Mouse (Mus musculus): ENCODE measurements around the gene Fcer1a. TPM values are rescaled to one million over a fixed set of nuclear protein-coding genes. Genes with fewer than 3 reads are reported as not detected.
"Not testable (repeated sequence)": the region's sequence is repeated elsewhere in the genome, so short reads cannot be mapped to it uniquely, and the experiment has no call there.

Gene Fcer1a
- polyA plus RNA-seq (2014; fragmentation: Nextera tagmentation; extraction: Ambion mirVana), result not detected in 2 replicates

- Histone ChIP-seq H3K4me1 (ENCODE audit: control insufficient read depth, insufficient read depth, low read length) (no peaks in the 10 kb centered on the region), H3K36me3 (ENCODE audit: control insufficient read depth, insufficient read depth, low read length) (no peaks in the 10 kb centered on the region), H3K4me3 (ENCODE audit: low read depth, low read length) (no peak within 1 kb of the TSS), H3K9me3 (ENCODE audit: control insufficient read depth, low read depth, low read length) (no peaks in the 10 kb centered on the region), H3K9ac (replicated peaks; ENCODE audit: low read depth, low read length) (no peak within 1 kb of the TSS), H3K27me3 (ENCODE audit: control insufficient read depth, insufficient read depth, low read length) (no peaks in the 10 kb centered on the region), H3K4me2 (replicated peaks; ENCODE audit: low read depth, low read length) (no peak within 1 kb of the TSS), H3K27ac (ENCODE audit: low read length) (no peak within 1 kb of the TSS)
- WGBS, result 93% methylated on average over 2 of the region's 2 CpGs
- no peak for ATAC-seq (ENCODE audit: insufficient number of reproducible peaks, insufficient read depth, low FRiP score, low read depth)
Observed at GRCm38 (mm10) chr1:173227081-173227480, at the start of gene Fcer1a. Fcer1a (minus strand) TSS chr1:173227214.

- no peak within 1 kb of the TSS for H3K4me2 ChIP-seq (replicated peaks; ENCODE audit: low read depth, low read length)
- H3K9me3 ChIP-seq (ENCODE audit: control insufficient read depth, low read depth, low read length), result no peaks in the 10 kb centered on the region
- H3K27me3 ChIP-seq (ENCODE audit: control insufficient read depth, insufficient read depth, low read length), result no peaks in the 10 kb centered on the region
- no peaks in the 10 kb centered on the region for H3K36me3 ChIP-seq (ENCODE audit: control insufficient read depth, insufficient read depth, low read length)
- H3K4me1 ChIP-seq (ENCODE audit: control insufficient read depth, insufficient read depth, low read length), result no peaks in the 10 kb centered on the region
- H3K9ac ChIP-seq (replicated peaks; ENCODE audit: low read depth, low read length), result no peak within 1 kb of the TSS
- no peak for ATAC-seq (ENCODE audit: insufficient number of reproducible peaks, insufficient read depth, low FRiP score, low read depth)
- H3K27ac ChIP-seq (ENCODE audit: low read length), result no peak within 1 kb of the TSS
- no peak within 1 kb of the TSS for H3K4me3 ChIP-seq (ENCODE audit: low read depth, low read length)
Observed at GRCm38 (mm10) chr1:173265701-173266100, 38.7 kb upstream of the Fcer1a start, which contains the start of gene Olfr418. Olfr418 (plus strand) TSS chr1:173266001.

DNA sequence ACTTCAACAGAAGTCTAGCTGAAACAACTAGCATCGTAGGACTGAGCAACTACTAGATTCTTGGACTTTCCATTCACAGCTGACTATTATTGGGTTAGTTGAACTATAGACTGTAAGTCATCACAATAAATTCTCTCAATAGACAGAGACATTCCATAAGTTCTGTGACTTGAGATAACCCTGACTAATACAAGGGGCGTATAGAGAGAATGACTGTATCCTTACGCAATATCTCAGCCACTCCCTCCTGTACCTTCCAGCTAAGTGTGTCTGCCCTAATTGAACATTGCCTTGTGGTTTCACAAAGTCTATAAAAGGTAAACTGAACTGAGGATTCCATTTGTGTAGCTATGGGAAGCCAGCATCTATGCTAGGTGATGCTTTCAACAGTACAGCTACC is 22.9 kb upstream of the Fcer1a start:
- no peak overlapping the region for H3K27ac ChIP-seq (ENCODE audit: low read length)
- ATAC-seq (ENCODE audit: insufficient number of reproducible peaks, insufficient read depth, low FRiP score, low read depth), result no peak
- no peaks in the 10 kb centered on the region for H3K9me3 ChIP-seq (ENCODE audit: control insufficient read depth, low read depth, low read length)
- H3K4me3 ChIP-seq (ENCODE audit: low read depth, low read length), result no peak overlapping the region
- no peak overlapping the region for H3K4me2 ChIP-seq (replicated peaks; ENCODE audit: low read depth, low read length)
- H3K36me3 ChIP-seq (ENCODE audit: control insufficient read depth, insufficient read depth, low read length), result no peaks in the 10 kb centered on the region
- H3K9ac ChIP-seq (replicated peaks; ENCODE audit: low read depth, low read length), result no peak overlapping the region
- H3K27me3 ChIP-seq (ENCODE audit: control insufficient read depth, insufficient read depth, low read length), result no peaks in the 10 kb centered on the region
- H3K4me1 ChIP-seq (ENCODE audit: control insufficient read depth, insufficient read depth, low read length), result no peaks in the 10 kb centered on the region
- WGBS, result 88% methylated on average over 3 of the region's 3 CpGs

DNA sequence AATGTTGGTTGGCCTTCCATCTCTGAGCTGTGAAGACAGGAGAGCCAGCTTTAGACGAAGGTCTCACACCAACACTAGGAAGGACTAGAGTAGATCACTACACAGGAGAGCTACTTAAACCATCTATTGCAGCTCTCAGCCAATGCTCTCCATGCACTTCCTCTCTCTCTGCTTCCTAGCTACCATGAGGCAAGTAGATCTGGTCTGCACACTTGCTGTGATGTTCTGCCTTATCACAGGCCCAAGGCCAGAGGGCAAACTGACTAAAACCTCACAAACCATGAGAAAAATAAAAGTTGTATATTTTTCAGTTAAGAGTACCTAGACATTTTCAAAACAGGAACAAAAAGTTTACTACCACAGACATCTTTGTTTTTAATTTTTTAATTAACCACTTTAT is 10.0 kb upstream of the Fcer1a start:
- not testable (repeated sequence) for H3K4me3 ChIP-seq (ENCODE audit: low read depth, low read length); H3K36me3 ChIP-seq (ENCODE audit: control insufficient read depth, insufficient read depth, low read length); H3K27ac ChIP-seq (ENCODE audit: low read length); H3K9ac ChIP-seq (replicated peaks; ENCODE audit: low read depth, low read length); H3K27me3 ChIP-seq (ENCODE audit: control insufficient read depth, insufficient read depth, low read length); H3K4me2 ChIP-seq (replicated peaks; ENCODE audit: low read depth, low read length); ATAC-seq (ENCODE audit: insufficient number of reproducible peaks, insufficient read depth, low FRiP score, low read depth); H3K9me3 ChIP-seq (ENCODE audit: control insufficient read depth, low read depth, low read length); H3K4me1 ChIP-seq (ENCODE audit: control insufficient read depth, insufficient read depth, low read length)
- WGBS, result 85% methylated on average over 1 of the region's 1 CpGs

DNA sequence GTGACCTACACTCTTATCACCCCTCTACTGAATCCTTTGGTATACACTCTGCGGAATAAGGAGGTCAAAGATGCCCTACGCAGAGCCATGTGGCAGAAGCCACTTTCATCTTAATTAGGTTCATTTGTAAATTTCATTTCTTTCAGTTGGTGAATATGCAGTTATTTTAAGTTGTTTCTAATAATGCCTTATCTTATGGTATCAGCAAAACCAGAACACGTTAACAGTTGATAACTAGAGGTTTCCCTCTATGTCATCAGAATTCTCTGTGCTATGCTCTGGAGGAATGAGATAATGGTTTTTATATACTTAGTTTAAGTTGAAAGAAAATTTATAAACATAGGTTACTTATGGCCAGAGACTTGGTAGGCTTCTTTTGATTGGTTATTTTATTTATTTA is 10.5 kb downstream of the Fcer1a start:
- H3K27ac ChIP-seq (ENCODE audit: low read length), result no peak overlapping the region
- no peaks in the 10 kb centered on the region for H3K9me3 ChIP-seq (ENCODE audit: control insufficient read depth, low read depth, low read length)
- no peaks in the 10 kb centered on the region for H3K36me3 ChIP-seq (ENCODE audit: control insufficient read depth, insufficient read depth, low read length)
- 83% methylated on average over 3 of the region's 3 CpGs for WGBS
- H3K4me3 ChIP-seq (ENCODE audit: low read depth, low read length), result no peak overlapping the region
- no peaks in the 10 kb centered on the region for H3K4me1 ChIP-seq (ENCODE audit: control insufficient read depth, insufficient read depth, low read length)
- no peak for ATAC-seq (ENCODE audit: insufficient number of reproducible peaks, insufficient read depth, low FRiP score, low read depth)
- no peaks in the 10 kb centered on the region for H3K27me3 ChIP-seq (ENCODE audit: control insufficient read depth, insufficient read depth, low read length)
- H3K4me2 ChIP-seq (replicated peaks; ENCODE audit: low read depth, low read length), result no peak overlapping the region
- no peak overlapping the region for H3K9ac ChIP-seq (replicated peaks; ENCODE audit: low read depth, low read length)

- Histone ChIP-seq H3K9ac (replicated peaks; ENCODE audit: low read depth, low read length) (no peak within 1 kb of the TSS), H3K27ac (ENCODE audit: low read length) (no peak within 1 kb of the TSS), H3K36me3 (ENCODE audit: control insufficient read depth, insufficient read depth, low read length) (no peaks in the 10 kb centered on the region), H3K4me3 (ENCODE audit: low read depth, low read length) (no peak within 1 kb of the TSS), H3K27me3 (ENCODE audit: control insufficient read depth, insufficient read depth, low read length) (no peaks in the 10 kb centered on the region), H3K4me1 (ENCODE audit: control insufficient read depth, insufficient read depth, low read length) (no peaks in the 10 kb centered on the region), H3K9me3 (ENCODE audit: control insufficient read depth, low read depth, low read length) (no peaks in the 10 kb centered on the region), H3K4me2 (replicated peaks; ENCODE audit: low read depth, low read length) (no peak within 1 kb of the TSS)
- no peak for ATAC-seq (ENCODE audit: insufficient number of reproducible peaks, insufficient read depth, low FRiP score, low read depth)
- WGBS, result 67% methylated on average over 5 of the region's 5 CpGs
Observed at GRCm38 (mm10) chr1:173212092-173212491, 14.9 kb downstream of the Fcer1a start, which contains the start of gene Olfr1404. Olfr1404 (plus strand) TSS chr1:173212392.

- Histone ChIP-seq H3K9me3 (ENCODE audit: control insufficient read depth, low read depth, low read length) (no peaks in the 10 kb centered on the region), H3K27me3 (ENCODE audit: control insufficient read depth, insufficient read depth, low read length) (no peaks in the 10 kb centered on the region), H3K36me3 (ENCODE audit: control insufficient read depth, insufficient read depth, low read length) (no peaks in the 10 kb centered on the region), H3K4me1 (ENCODE audit: control insufficient read depth, insufficient read depth, low read length) (no peaks in the 10 kb centered on the region), H3K4me2 (replicated peaks; ENCODE audit: low read depth, low read length) (no peak within 1 kb of the TSS), H3K4me3 (ENCODE audit: low read depth, low read length) (no peak within 1 kb of the TSS), H3K27ac (ENCODE audit: low read length) (no peak within 1 kb of the TSS), H3K9ac (replicated peaks; ENCODE audit: low read depth, low read length) (no peak within 1 kb of the TSS)
- no peak for ATAC-seq (ENCODE audit: insufficient number of reproducible peaks, insufficient read depth, low FRiP score, low read depth)
- 74% methylated on average over 5 of the region's 5 CpGs for WGBS
Observed at GRCm38 (mm10) chr1:173197508-173197907, 29.5 kb downstream of the Fcer1a start, which contains the start of gene Olfr218. Olfr218 (plus strand) TSS chr1:173197808.

DNA sequence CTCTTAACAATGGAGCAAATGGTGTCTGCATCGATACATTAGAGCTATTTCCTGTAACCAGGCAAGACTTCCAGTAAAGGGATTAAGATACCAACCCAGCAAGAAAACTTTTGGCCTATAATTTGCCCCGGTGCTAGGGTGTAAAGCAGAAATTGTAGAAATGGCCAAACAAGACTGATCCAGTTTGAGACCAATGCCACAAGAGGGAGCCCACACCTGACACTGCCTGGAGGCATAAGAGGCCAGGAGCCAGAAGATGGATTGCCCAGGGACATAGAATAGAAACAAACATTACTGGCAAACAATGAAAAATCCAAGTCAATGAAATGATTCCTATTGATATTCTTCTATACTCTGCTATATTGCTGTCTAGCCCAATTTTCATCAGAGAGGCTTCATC is 30.7 kb downstream of the Fcer1a start:
- WGBS, result 85% methylated on average over 2 of the region's 2 CpGs
- H3K4me3 ChIP-seq (ENCODE audit: low read depth, low read length), result no peak overlapping the region
- no peak overlapping the region for H3K9ac ChIP-seq (replicated peaks; ENCODE audit: low read depth, low read length)
- no peaks in the 10 kb centered on the region for H3K4me1 ChIP-seq (ENCODE audit: control insufficient read depth, insufficient read depth, low read length)
- H3K36me3 ChIP-seq (ENCODE audit: control insufficient read depth, insufficient read depth, low read length), result no peaks in the 10 kb centered on the region
- H3K27me3 ChIP-seq (ENCODE audit: control insufficient read depth, insufficient read depth, low read length), result no peaks in the 10 kb centered on the region
- H3K27ac ChIP-seq (ENCODE audit: low read length), result no peak overlapping the region
- ATAC-seq (ENCODE audit: insufficient number of reproducible peaks, insufficient read depth, low FRiP score, low read depth), result no peak
- H3K4me2 ChIP-seq (replicated peaks; ENCODE audit: low read depth, low read length), result no peak overlapping the region
- H3K9me3 ChIP-seq (ENCODE audit: control insufficient read depth, low read depth, low read length), result no peaks in the 10 kb centered on the region

- Histone ChIP-seq H3K27ac (ENCODE audit: low read length) (no peak overlapping the region), H3K36me3 (ENCODE audit: control insufficient read depth, insufficient read depth, low read length) (no peaks in the 10 kb centered on the region), H3K9me3 (ENCODE audit: control insufficient read depth, low read depth, low read length) (no peaks in the 10 kb centered on the region), H3K4me1 (ENCODE audit: control insufficient read depth, insufficient read depth, low read length) (no peaks in the 10 kb centered on the region), H3K9ac (replicated peaks; ENCODE audit: low read depth, low read length) (no peak overlapping the region), H3K4me3 (ENCODE audit: low read depth, low read length) (no peak overlapping the region), H3K4me2 (replicated peaks; ENCODE audit: low read depth, low read length) (no peak overlapping the region), H3K27me3 (ENCODE audit: control insufficient read depth, insufficient read depth, low read length) (no peaks in the 10 kb centered on the region)
- no peak for ATAC-seq (ENCODE audit: insufficient number of reproducible peaks, insufficient read depth, low FRiP score, low read depth)
- WGBS, result 65% methylated on average over 3 of the region's 3 CpGs
Observed at GRCm38 (mm10) chr1:173192059-173192458, 35.0 kb downstream of the Fcer1a start.
